Mouse (Mus musculus) activated CD4-positive, CD25-positive, alpha-beta regulatory T cell, adult 4 months (primary cell): ENCODE data around the gene Fli1. TPM values are rescaled to one million over a fixed set of nuclear protein-coding genes. Genes with fewer than 3 reads are reported as not detected.

Source experiments
- ATAC-seq: one replicate; pipeline ENCODE4 v1.8.0; 2017
- polyA plus RNA-seq, 2 experiments: library from polyadenylated mRNA; unstranded; fragments of 100-300 nt; shearing (Covaris generic); gene quantifications; one replicate each; pipeline ENCODE4 v1.2.1; 2017

The Fli1 gene
- polyA plus RNA-seq, 2 experiments from 2014 or later: 114 to 122 TPM

- no peak for ATAC-seq
These were observed 20.0 kb downstream of the Fli1 start for GRCm38 (mm10) chr9:32522536-32523245.

GRCm38 (mm10) chr9:32521331-32521730 lies 21.3 kb downstream of the Fli1 start:
- no peak for ATAC-seq

GRCm38 (mm10) chr9:32520821-32521220 lies 21.8 kb downstream of the Fli1 start:
- no peak for ATAC-seq

GRCm38 (mm10) chr9:32519101-32520051 lies 23.3 kb downstream of the Fli1 start:
- ATAC-seq: no peak

GRCm38 (mm10) chr9:32518351-32519075 lies 24.1 kb downstream of the Fli1 start:
- ATAC-seq: peak; percentile 78

GRCm38 (mm10) chr9:32516691-32517090 lies 26.0 kb downstream of the Fli1 start:
- no peak for ATAC-seq

- peak; percentile 28 for ATAC-seq
These were observed 26.6 kb downstream of the Fli1 start for GRCm38 (mm10) chr9:32515894-32516686.

GRCm38 (mm10) chr9:32514406-32515058 lies 28.1 kb downstream of the Fli1 start:
- ATAC-seq: no peak

- ATAC-seq: no peak
These were observed 29.2 kb downstream of the Fli1 start for GRCm38 (mm10) chr9:32513471-32513870.

- no peak for ATAC-seq
These were observed 32.0 kb downstream of the Fli1 start for GRCm38 (mm10) chr9:32510454-32511263.

GRCm38 (mm10) chr9:32509706-32510156 lies 32.9 kb downstream of the Fli1 start:
- peak; percentile 47 for ATAC-seq

- ATAC-seq: no peak
These were observed 34.0 kb downstream of the Fli1 start for GRCm38 (mm10) chr9:32508648-32509047.

GRCm38 (mm10) chr9:32508118-32508517 lies 34.5 kb downstream of the Fli1 start:
- no peak for ATAC-seq

GRCm38 (mm10) chr9:32506866-32507861 lies 35.5 kb downstream of the Fli1 start:
- peak; percentile 48 for ATAC-seq

- ATAC-seq: peak; percentile 7
These were observed 36.5 kb downstream of the Fli1 start for GRCm38 (mm10) chr9:32506161-32506560.

- ATAC-seq: no peak
These were observed 37.1 kb downstream of the Fli1 start for GRCm38 (mm10) chr9:32505460-32506075.

- ATAC-seq: peak; percentile 64
These were observed 38.6 kb downstream of the Fli1 start for GRCm38 (mm10) chr9:32503995-32504451.

- no peak for ATAC-seq
These were observed 39.2 kb downstream of the Fli1 start for GRCm38 (mm10) chr9:32503423-32503822.
